Mouse (Mus musculus) spleen, postnatal 14 days (tissue): ENCODE measurements around the gene Vasn.

ENCODE experiments used
- DNase-seq, 2 experiments: peaks; one replicate each; pipeline ENCODE4 v3.0.0; 2021 to 2022; ENCODE audit warnings: low spot score in 2 of 2

Gene Vasn

GRCm38 (mm10) chr16:4639831-4640237, at the start of gene Vasn, which contains the start of gene Dnaja3:
Vasn (plus strand) TSS chr16:4639941.
Dnaja3 (plus strand) TSS chr16:4639989.
- peak; percentile 53 to 65 for DNase-seq

- DNase-seq: no peak
These were observed 49.5 kb upstream of the Vasn start for GRCm38 (mm10) chr16:4590236-4590635.

DNA sequence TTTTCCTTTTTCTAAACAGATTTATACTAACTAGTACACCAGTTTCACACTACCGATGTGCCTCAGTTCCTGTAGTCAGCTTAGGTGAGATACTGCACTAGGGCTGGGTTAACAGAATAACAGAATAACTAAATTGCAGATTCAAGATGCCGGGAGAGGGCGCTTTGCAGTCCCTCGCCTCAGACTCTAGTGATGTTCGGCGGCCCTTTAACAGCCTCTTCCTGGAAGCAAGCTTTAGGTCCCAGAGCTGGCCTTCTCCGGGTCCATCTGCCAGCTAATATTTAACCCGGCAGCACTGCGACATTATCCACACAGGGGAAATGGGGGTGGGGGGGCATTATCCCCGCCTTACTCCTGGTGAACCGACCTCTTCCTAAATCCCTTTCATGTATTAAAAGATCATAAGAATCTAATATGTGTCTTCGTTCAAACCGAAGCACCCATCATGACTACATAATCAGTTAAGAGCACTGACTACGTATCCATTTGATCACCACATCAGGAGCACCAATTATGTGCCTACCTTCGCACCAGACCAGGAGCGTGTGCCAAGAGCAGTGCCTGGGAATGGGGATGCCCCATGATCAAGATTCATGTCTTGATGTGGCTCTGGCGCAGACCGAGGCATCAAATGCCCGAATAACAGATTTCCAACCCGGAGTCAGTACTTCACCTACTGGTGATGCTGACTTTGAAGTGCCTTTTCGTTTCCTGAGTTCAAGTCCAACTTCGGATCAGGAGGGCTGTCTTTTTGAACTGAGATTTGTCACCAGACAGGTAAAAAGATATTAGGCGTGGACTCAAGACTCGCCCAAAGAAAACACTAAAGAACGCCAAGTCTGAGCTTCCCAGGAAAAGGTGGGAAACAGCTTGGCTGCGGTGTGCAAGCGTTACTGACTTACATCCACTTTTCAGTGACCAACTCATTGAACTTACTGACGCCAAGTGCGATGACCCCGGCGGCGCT, 46.5 kb upstream of the Vasn start:
- DNase-seq: peak in 1 of 2 experiments; percentile 31

DNA sequence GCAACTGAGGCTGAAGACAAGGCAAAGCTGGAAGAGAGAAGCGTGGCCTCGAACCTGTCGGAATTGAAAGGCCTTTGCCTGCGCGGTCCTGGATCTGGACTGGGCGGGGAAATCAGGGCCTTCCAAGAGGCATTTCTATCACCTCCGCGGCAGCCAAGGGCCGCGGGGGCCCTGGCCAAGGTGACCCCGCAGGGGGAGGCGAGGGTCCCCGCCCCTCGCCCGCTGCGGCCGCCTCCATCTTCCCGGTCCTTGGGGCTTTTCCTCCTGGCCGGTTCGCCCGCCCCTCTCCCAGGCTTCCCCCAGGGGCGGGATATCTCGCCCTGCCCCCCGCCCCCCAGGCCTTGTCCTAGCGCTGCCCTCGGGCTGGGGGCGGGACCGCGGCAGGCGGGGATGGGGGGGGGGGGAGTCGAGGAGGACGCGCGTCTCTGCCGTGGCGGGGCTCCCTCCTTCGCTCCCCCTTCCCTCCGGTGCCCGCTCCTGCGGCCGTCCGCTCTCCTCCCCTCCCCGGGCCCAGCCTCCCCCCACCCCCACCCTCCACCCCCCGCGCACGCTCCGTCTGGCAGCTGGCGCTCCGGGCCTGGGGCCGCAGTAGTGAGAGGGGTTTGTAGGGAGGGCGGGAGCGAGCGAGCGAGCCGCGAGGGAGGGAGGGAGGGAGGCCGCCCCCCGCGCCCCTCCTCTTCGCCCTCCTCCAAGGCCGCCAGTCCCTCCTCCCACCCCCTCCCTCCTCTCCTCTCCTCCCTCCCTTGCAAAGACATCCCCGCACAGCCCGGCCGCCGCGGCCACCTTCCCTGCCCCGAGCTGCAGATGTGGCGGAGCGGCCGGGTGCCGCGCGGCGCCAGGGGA, 45.5 kb upstream of the Vasn start, which contains the start of gene Glis2:
Gene Glis2 (plus strand): TSS at position 743 of the 843 bp plus-strand sequence.
- no peak for DNase-seq

GRCm38 (mm10) chr16:4594814-4595526, 44.8 kb upstream of the Vasn start:
- DNase-seq: no peak

DNA sequence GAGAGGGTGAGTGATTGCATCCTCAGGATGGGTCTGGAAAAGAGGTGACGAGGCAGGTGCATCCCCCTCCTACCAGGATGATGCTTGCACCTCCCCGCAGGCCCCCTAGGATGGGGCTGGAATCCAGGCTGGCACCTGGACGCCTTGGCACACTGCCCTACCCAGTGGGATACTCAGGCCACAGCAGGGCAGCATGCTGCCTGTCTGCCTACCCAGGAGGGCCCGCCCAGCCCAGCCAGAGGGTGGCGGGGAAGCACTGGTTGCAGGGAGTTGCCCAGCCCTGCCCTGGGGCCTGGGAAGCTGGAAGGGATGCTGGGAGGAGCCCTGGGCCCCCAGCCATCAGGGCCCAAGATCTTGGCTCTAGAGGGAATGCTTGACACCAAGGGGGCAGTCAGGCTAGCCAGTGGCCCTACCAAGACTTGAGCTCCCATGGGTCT, 44.2 kb upstream of the Vasn start:
- no peak for DNase-seq

GRCm38 (mm10) chr16:4596141-4596728, 43.5 kb upstream of the Vasn start:
- DNase-seq: no peak

- no peak for DNase-seq
These were observed 42.9 kb upstream of the Vasn start for GRCm38 (mm10) chr16:4596836-4597235.

GRCm38 (mm10) chr16:4597296-4597695, 42.4 kb upstream of the Vasn start:
- DNase-seq: no peak

DNA sequence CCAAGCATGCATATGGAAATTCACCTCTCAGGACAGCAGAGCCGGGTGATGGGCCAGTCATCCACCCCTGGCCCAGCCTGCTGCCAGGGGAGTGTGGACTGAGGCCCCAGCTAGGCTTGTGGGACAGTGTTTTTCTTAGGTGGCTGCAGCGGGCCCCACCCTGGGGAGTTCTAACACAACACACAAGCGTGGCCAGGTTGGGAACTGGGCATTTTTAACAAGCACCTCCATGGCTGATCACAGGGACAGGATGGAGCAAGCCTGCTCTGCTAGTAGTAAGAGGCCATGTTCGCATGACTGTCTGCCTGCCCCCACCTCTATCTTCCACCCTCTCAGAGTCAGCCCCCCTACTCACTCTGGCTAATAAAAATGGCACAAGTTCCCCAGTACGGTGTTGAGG, 41.7 kb upstream of the Vasn start:
- DNase-seq: no peak

DNA sequence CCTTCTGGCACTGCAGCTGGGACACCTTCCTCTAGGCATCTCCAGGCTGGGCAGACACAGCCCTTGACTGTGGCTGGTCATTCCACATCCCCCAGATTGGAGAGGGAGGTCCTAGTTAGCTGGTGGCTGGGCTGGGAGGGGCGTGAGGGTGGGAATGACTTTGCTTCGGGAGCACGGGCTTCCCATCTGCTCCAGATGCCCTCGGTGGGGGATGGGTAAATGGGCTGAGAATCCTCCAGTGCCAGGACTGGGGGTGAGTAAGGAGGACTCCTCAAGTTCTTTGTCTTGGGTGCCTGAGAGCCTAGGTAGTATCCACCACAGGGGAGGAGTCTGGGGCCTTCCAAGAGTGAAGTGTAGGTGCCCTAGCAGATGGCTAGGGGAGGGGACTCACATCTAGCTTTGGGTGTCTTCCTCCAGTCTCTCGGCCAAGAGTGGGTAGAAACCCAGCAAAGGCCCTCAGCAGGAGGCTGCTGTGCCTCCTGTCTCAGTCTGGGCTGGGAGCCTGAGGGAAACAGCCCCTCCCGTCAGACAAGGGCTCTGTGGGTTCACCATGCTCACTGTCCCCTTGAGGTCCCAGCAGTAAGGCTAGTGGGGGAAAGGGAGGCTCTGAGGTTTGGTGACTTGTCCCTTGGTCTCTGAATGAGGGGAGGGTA, 40.7 kb upstream of the Vasn start:
- DNase-seq: no peak

DNA sequence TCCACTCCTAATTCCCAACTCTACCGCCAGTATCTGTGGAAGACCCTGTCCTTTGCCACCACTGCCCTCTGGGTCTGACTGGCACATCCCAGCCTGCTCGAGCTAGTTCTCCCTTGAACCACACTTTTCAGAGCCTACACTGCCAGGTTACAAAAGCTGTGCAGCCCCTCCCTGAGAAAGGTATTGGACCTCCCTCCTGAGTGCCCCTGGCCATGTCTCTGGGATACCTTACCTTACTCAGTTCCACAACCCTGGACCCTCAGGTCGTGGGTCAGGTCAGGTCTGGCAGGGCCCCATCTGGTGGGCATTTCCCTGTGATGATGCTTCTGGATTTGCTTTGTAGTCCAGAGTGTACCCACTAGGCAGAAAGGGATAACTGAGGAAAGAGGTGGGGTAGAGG, 40.1 kb upstream of the Vasn start:
- no peak for DNase-seq

- DNase-seq: no peak
These were observed 38.9 kb upstream of the Vasn start for GRCm38 (mm10) chr16:4600701-4601310.

DNA sequence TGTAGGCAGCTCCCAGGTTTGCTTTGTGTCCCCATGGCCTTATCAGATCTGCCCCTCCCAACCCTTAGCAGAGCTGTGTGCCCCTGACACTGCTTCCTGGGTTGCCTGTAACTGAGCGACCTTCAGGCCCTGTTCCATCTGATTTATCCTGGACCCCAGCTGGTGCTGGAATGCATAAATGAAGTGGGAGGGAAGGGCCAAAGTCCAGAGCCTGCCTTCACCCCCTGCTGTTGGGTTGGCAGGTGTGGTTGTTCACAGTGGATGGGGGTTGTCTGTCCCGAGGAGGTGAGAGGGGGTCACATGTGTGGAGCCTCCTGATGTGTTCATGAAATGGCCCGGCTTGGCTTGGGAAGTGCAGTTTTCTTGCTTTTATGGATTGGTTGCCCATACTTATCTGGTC, 37.6 kb upstream of the Vasn start:
- no peak for DNase-seq

GRCm38 (mm10) chr16:4602766-4603452, 36.8 kb upstream of the Vasn start:
- no peak for DNase-seq

GRCm38 (mm10) chr16:4603453-4603837, 36.3 kb upstream of the Vasn start:
- no peak for DNase-seq

- no peak for DNase-seq
These were observed 35.4 kb upstream of the Vasn start for GRCm38 (mm10) chr16:4604293-4604837.

GRCm38 (mm10) chr16:4605514-4606131, 34.1 kb upstream of the Vasn start:
- DNase-seq: no peak
